Mouse (Mus musculus) heart, adult 18-20 months (tissue): ENCODE data around the gene R3hdm2. TPM values are rescaled to one million over a fixed set of nuclear protein-coding genes. Genes with fewer than 3 reads are reported as not detected.

Experiments used
- DNase-seq, 2 experiments: peaks; one replicate each; pipeline ENCODE4 v3.0.0; 2021 to 2022; ENCODE audit warnings: mixed read lengths in 1 of 2
- total RNA-seq, 2 experiments: library from RNA; stranded (reverse); gene quantifications; 2 replicates each; pipeline ENCODE4 v1.2.3; 2021

R3hdm2 gene
- total RNA-seq, 2 experiments from 2014 or later = 146 to 169 TPM

DNA sequence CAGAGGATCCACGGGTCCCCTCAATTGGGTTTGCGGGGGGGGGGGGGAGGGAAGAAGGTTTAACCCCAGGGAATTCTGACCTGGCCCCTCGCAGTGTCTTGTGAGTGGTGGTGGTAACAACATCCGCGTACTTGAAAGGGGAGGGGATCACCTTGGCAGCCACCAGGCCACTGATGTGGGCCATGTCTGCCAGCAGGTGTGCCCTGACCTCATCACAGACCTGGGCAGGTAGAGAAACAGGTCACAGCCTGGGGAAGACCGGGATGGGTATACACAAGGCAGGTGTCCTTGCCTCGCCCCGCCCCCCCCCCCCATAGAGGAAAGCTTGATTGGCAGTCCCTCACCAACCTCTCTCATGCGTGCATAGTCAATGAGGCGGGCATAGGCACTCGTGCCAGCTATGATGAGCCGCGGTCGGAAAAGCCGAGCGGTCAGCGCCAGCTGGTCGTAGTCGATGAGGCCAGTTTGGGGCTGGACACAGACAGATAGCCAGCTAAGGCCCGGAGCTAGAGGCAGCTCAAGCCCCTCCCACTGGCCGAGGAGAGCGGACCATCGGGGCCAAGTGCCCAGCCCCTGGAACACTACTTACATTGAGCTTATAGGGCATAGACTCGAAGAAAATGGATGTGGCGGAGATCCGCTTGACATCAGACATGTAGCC lies 139.0 kb downstream of the R3hdm2 start:
- DNase-seq = no peak

DNA sequence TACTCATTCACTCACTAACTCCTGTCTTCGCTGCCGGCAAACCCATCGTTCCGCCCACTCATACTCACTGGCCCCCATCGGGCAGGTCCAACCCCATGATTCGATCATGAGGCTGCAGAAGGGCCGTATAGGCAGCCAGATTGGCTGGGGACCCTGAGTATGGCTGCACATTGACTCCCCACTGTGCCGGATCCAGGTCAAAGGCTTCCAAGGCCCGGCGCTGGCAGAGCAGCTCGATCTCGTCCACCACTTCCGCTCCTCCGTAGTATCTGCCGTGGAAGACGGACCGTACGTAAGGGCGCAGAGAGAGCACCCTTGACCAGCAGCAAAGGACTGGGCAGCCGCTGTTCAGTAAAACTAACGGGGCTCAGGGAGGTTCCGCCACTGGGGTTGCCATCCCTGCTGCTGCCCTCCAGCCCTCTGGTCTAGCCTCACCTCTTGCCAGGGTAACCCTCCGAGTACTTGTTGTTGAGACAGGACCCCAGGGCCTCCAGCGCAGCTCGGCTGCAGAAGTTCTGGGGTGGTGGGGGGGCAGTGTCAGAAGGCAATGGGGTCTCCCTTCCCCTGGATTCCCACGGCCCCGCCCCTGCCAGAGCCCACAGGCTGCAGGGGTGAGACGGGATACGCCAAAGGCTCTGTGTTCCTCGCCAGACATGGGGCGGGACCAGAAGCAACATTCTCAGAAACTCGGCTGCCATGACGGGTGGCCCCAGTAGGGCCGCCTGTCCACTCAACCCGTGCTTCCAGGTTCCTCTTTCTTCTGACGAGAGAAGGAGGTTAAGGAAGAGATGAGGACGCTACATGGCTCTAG lies 140.0 kb downstream of the R3hdm2 start:
- no peak for DNase-seq

DNA sequence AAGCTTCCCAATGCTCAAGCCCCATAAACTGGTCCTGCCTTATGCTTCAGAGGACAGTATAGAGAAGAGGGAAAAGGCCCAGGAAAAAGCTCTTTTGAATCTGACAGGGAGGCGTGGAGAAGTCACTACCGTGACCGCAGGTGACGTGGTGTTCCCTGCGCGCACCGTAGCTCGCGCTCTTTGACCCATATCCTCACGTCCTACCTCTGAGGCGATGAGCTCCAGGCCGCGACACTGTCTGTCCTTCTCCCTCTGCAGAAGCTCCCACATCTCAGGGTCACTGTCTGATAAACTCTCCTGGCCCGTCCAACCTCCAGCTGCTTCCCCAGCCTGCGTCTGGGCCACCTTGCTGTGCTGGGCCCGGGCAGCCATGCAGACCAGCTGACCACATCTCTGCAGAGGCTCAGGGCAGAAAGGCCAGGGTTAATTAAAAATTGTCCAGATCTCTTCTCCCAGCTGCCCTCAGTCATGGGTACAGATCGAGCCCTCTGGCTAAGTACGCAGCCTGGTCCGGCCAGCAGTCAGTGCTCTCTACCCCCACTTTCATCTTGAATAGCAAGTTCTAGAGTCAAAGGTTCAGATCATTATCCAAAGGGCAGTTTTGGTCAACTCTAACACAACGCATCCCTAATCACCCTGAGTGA lies 140.7 kb downstream of the R3hdm2 start:
- DNase-seq = no peak

DNA sequence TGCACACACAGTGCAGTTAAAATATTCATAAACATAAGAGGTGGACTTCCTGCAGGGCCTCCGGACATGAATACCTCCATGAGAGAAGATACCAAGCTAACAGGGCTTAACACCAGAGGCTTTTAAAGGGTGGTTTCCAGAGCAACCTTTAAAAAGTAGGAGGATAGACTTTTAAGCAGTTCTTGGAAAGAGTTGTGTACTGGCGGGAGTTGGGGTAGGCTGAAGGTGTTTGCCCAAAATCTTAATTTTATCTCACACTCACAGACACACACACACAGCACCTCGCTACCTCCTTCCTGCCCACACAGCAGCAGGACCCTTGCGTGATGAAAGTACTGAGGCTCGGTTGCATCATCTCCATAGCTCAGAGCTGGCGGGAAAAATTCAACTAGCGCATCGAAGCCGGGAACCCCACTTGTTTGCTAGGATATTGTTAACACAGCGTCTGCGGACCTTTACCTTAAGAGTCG lies 141.5 kb downstream of the R3hdm2 start:
- no peak for DNase-seq

DNA sequence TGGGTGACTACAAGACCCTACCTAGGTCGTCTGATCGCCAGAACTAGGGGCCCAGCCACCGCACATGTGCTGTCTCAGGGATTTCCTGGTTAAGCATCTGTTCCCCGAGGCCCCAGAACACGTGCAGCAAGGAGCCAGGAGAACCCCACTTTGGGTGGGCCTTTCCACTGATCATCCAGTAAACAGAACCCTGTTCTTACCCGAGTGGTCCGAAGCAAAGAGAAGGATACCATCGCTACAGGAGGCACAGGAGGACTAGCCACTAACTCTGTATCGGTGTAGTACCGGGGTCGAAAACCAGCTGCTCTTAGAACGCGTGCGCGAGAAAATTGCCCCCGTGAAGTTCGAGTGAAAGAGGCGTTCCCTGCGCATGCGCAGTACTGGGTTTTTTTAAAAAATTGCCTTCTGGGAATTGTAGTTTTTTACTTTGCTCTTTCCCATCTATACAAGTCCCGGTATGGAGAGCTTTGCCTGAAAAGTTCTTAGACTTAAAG lies 142.0 kb downstream of the R3hdm2 start, which contains the start of gene Shmt2:
Gene Shmt2 (minus strand): TSS at position 357 of the 494 bp plus-strand sequence.
- peak; percentile 88 to 92 for DNase-seq

DNA sequence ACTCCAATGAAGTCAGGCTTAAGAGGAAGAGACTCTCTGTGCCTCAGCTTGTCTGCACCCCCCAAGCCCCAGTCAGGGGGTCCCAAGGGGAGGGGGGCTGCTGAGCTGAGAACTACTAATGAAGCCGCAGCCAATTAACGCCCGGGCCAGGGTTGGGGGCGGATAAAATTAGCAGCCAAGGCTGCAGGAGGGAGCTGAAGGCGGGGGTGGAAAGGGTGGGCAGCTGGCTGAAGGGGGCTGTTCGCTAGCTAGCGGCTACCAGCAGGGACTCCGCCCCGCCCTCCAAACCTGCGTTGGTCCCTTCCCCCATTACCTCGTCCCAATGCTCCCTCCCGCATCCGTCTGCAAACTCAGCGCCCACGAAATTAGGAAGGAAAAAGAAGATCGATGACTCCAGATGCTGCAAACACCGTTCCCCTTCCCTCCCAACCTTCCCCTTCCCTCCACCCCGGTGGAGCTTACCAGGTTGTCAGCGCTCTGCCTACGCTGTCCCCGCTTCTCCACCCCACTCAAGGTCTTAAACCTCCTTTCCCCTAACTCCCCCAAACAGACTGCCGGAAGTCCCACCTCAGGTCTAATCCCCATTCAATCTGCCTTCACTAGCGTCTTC lies 144.6 kb downstream of the R3hdm2 start:
- no peak for DNase-seq

DNA sequence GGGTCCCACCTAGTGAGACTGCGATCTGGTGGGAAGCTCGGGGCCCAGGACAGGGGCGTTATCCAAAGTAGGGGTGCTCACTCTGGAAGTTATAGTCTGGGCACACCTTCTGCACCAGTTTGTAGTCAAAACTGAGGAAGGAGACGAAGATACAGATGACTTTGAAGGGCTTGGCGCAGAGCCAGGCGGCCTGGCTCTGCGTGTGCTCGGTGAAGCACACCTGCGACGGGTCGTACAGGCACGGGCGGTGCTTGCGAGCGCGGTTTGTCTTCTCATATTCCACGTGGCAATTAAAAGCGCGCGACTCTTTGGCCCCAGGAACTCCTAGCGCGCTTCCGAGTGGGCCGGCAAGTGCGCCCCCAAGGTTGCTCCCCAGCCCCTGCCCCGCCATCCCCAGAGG lies 145.9 kb downstream of the R3hdm2 start:
- no peak for DNase-seq

DNA sequence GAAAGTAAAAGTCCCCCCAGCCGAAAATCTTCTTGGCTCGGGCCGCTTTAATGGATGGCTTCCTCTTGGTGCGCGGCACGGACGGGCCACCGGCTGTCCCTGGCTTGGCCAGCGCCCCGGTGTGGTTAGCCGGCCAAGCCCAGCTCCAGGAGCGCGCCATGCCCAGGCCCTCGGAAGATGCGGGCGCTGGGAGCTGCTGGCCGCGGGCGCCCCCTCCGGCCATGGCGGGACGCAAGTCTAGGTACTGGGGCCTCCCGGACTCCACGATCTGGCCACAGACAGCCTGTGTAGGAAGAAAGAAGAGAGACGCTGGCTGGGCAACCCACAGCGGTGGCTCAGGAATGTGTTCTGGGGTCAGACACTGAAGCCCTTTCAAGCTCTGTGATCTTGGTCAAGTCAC lies 146.6 kb downstream of the R3hdm2 start:
- DNase-seq = no peak

DNA sequence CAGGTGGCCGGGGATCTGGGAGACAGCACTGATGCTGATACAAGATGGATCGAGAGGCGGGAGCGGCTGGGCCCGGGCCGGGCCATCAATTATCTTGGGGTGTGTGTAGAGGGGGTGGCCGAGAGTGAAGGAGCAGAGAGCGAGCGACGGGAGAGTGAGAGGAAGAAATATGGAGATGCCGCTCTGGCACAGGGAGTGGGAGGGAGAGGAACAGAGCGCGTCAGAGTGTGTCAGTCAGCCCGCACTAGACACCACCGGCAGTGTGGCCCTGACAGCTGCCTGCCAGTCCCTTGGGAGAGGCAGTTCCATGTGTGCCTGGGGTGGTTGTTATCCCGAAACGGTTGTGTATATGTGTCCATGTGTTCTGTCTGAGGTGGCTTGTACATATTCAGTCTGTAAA lies 147.4 kb downstream of the R3hdm2 start:
- no peak for DNase-seq

DNA sequence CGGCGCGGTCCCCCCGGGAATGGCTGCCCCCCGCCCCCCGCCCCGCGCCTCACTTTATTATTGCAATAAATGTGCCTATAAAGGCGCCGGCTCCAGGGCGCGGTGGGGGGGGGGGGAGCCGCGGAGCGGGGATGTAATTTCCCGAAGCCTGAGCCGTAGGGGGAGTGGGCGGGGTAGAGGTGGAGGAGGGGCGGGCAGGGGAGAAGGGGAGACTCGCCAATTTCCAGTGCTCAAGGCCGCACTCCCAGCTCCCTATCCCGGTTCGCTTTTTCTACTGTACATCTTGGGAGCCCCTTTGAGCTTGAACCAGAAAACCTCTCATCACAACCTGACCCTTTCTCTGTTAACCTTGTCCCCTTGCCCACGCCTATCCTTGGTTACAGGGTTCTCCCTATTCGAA lies 150.8 kb downstream of the R3hdm2 start:
- no peak for DNase-seq

DNA sequence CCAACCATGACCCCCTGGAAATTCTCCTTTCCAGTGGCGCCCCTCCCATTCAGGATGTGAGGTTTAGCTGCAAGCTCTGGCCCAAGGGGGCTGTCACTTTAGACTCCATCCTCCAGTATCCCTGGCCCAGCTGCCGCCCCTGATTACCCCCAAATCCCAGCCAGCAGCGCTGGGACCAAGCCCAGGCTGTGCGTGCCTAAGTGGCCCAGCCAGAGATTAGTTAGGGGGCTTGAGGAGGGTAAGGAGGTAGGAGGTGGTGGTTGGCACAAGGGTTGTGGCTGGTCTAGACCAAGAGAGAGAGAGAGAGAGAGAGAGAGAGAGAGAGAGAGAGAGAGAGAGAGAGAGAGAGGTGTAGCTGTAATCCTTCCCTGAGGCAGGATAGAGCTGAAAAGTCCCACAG lies 151.4 kb downstream of the R3hdm2 start:
- no peak for DNase-seq

DNA sequence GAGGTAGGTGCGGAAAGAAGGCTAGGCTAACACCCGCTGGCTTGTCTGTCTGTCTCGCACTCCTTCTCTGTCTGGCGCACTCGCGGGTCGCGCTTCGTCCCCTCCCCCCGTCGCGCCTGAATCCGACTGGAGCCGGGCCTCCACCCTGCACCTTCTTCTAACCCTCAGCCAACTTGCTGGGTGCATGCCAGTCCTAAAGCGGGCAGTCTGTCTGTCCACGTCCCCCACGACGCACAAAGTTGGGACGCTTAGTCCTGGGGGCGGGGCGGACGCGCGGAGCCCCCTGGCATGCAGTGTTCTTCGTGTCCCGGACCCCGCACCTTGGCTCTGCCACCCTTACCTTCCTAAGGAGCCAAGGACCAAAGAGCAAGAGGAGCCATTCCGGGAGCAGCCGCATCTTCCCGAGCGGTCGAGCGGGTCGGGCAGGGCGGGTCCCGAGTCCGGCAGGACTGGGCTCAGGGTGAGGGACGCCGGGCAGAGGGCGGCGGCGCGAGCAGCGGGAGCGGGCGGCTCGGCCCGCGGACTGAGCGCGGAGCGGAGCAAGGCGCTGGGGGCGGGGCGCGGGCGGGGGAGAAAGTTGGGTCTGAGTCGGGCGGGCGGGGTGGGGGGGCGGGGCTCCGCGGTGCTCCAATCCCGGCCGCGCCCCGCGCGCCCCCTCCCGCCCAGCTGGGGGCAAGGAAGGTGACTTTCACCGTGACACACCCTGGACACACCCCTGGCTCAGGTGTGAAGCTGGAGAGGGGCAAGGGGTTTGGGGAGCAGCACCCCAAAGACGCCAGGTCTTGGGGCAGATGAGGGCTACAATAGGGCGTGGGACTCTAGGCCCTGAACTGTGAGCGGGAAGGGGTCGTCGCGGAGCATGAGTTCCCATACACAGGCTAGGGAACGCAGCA lies 154.2 kb downstream of the R3hdm2 start, which contains the start of gene Nxph4:
Gene Nxph4 (minus strand): TSS at position 524 of the 893 bp plus-strand sequence.
- DNase-seq = no peak

DNA sequence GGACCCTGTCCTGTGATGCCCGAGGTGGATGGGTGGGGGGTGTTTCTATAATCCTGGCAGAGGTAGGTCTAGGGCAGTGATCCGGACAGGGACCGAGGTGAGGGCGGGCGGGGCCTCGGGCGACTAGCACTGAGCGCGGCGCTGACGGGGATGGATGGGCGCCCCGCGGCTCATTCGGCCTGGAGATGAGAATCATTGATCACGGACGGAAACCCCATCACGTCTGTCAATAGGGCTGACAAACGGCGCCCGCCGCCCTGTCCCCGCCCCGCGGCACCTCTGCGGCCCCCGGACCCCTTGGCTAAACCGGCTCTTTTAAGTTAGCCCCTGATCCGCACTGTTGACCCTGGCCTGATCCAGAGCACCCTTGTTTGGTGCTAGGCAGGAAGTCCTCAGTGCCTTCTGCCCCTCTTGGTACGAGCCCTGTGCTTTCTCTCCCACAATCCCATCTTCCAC lies 154.8 kb downstream of the R3hdm2 start:
- no peak for DNase-seq

DNA sequence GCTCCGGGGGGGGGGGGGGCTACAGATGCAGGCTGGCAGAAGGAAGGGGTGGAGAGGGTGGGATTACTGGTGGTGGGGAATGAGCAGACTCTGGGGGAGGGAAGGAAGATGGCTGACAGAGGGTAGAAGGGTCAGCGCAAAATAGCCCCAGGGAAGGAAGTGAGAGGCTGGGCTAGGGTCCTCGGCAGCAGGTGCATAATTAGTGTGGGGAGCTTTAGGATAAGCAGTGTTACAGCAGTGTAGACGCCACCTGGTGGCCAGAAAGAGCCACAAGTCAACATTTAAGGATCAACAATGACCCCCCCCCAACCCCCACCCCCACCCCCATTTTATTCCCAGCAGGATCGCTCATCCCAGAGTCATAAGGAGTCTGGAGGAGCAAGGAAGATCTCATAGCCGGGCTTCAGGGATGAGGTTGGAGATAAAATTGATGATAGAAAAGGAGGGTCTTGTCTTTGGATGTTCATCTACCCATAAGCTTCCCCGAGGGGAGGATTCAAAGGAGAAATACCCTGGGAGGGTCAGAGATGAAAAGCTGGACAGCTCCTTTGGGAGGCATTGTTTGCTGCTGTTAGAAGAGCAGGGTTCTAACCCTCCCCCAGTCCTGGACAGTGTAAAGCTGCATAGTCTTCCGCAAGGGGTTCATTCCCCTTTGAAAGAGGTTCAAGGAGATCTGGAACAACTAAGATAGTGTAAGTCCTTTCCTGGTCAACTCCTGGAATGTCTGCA lies 156.6 kb downstream of the R3hdm2 start:
- DNase-seq = peak; percentile 46 to 60

DNA sequence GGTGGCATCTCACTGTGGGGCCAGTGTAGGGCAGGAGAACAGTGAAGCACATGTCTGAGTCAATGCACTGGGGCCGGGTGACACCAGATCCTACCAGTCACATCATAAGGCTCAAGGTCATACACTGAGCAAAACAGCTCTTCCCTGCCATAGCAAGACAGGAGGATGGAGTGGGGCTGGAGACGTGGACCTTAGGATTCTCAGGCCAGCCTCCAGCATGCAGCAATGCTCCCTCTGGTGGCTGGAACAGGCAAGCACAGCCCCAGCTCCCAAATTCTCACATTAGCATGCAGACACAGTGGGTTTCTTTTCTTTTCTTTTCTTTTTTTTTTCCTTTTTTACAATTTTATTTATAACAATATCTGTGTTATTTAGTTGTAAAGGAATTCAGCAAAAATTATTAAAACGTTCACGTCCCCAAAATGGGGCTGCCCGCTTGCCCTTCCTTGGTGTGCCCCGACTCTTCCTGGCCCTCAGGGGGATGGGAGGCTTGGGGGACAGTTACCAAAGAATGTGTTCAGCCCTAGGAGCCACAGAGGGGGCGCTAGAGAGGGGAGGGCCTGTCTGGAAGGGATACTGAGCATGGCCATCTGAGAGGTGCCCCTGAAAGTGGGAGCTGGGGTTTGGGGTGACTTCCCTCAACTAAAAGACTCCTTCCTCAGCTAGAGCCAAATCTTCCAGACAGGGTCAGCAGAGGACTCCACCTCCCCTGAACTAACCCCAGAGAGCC lies 157.9 kb downstream of the R3hdm2 start:
- DNase-seq = peak; percentile 79 to 88

DNA sequence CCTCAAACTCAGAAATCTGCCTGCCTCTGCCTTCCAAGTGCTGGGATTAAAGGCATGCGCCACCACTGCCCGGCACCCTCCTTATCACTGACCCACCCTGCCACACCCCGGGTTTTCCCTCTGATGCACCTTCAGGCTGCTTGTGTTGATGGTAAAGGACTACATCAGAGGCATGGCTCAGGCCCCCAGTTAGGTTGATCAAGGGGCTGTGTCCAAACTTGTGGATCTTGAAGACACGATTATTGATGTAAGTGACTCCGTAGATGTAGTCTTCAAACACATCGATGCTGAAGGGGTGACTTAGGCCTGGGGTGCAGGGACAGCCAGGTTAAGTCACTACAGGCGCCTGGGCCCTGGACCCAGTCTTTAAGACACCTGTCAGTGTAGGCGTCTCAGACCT lies 161.4 kb downstream of the R3hdm2 start:
- DNase-seq = no peak

DNA sequence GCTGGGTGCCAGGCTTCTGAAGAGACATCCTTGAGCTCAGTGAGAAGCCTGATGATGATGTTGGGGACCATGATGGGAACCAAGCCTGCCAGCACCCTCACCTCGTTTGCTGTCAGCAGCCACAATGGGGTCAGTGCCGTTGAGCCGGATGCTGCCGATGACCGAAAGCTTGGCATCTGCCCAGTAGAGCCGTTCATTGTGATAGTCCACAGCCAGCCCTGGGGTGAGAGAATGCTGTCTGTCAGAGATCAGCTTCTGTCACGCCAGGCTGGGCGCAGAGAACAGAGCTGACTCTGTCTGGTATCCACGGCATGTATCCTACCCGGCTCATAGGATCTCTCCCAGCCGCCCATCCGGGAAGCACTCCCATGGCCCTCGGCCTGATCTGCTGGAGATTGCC lies 162.0 kb downstream of the R3hdm2 start:
- DNase-seq = peak; percentile 48 to 50

DNA sequence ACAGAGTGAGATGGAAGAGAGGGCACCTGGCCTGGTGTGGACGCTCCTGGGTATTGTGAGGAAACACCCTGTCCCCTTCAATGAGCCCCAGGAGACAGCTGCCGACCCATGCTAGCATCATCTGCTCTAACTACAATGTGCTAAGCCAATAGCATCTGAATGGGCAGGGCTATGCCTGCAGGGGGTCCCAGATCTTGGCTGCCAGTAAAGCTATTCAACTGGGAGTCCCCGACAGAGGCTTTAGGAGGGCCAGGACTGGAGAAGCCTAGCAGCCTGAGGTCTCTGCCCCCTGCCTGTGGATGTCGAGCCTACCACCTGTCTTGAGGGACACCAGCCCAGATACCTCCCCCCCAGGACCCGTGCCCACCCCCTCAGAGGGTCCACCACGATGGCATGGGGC lies 162.6 kb downstream of the R3hdm2 start:
- no peak for DNase-seq

DNA sequence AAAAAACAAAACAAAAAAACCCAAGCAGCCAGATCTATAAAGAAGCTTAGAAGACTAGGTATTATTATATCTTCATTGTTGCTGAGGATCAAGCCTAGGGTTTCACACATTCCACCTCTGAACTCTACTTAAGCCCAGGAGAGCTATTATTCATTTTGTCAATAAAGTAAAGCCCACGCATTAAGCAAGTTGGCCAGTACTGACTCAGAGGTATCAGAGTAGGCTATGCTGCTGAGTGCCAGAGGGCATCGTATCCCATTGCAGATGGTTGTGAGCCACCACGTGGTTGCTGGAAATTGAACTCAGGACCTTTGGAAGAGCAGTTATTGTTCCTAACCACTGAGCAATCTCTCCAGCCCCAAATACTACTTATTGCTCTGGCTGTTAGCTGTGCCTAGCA lies 163.8 kb downstream of the R3hdm2 start:
- DNase-seq = no peak

DNA sequence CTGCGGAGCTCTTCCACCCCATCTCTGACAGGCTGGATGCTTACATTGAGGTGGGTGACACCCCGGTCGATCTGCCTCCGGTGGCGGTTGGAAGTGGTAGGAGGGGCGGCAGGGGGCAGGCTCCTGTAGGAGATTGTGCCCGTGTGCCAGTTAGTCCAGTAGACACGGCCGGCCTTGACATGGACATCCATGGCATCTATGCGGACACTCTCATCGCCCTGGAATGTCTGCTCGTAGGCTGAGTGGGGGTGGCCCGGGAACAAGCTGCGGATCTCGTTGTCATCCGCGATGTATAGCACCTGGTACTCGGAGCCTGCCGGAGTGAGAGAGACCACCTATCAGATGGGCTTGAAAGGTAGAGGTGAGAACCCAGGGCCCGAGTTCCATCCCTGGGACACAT lies 164.2 kb downstream of the R3hdm2 start:
- no peak for DNase-seq
